Mouse (Mus musculus) cerebellum, adult 2 months (tissue): ENCODE results near the gene Hist1h4k. TPM values are rescaled to one million over a fixed set of nuclear protein-coding genes. Genes with fewer than 3 reads are reported as not detected.
"Not testable (repeated sequence)": the region's sequence is repeated elsewhere in the genome, so short reads cannot be mapped to it uniquely, and the experiment has no call there.

Experiments used
- DNase-seq, 2 experiments: peaks; one replicate each; pipeline ENCODE4 v3.0.0; 2021
- H3K27ac ChIP-seq: fragments of 200-500 bp; 2 replicates; pipeline ENCODE4 v1.5.1; 2012; ENCODE audit warnings: low read length, control low read depth, inconsistent platforms; ENCODE audit not compliant: insufficient read depth
- H3K27me3 ChIP-seq: fragments of 200-500 bp; 2 replicates; pipeline ENCODE4 v1.6.1; 2012; ENCODE audit warnings: inconsistent platforms, mild to moderate bottlenecking, low read length, moderate library complexity; ENCODE audit not compliant: control insufficient read depth, insufficient read depth
- H3K4me1 ChIP-seq: fragments of 200-500 bp; 2 replicates; pipeline ENCODE4 v1.6.1; 2011; ENCODE audit warnings: low read length; ENCODE audit not compliant: control insufficient read depth, insufficient read depth
- H3K4me3 ChIP-seq: fragments of 200-500 bp; replicated peaks from 2 replicates; pipeline ENCODE3; 2011; ENCODE audit warnings: mild to moderate bottlenecking, low read depth, low read length, control low read depth; ENCODE audit not compliant: insufficient read depth
- CTCF ChIP-seq: fragments of 200-500 bp; IDR thresholded peaks from 2 replicates; pipeline ENCODE4 v1.5.1; 2011; ENCODE audit warnings: low read depth, mild to moderate bottlenecking, control low read depth, low read length, moderate library complexity, borderline replicate concordance; ENCODE audit not compliant: insufficient read depth
- POLR2A ChIP-seq: fragments of 200-500 bp; IDR thresholded peaks from 2 replicates; pipeline ENCODE4 v1.6.1; 2011; ENCODE audit warnings: low read length, control low read depth, borderline replicate concordance; ENCODE audit not compliant: insufficient read depth
- WGBS: fragments of 180-500 bp; shearing (Covaris S2); methylation state at CpG from one replicate; pipeline ENCODE4 v1.1.7; 2018; 5-methylcytosine and 5-hydroxymethylcytosine counted together
- polyA plus RNA-seq: library from polyadenylated mRNA; depleted of rRNA; stranded (reverse); fragments of >200 nt; gene quantifications from 2 replicates; pipeline ENCODE4 v1.2.3, GENCODE M21; 2012; rRNA removed

Hist1h4k gene
- polyA plus RNA-seq: 16.9 and 17.5 TPM in 2 replicates

DNA sequence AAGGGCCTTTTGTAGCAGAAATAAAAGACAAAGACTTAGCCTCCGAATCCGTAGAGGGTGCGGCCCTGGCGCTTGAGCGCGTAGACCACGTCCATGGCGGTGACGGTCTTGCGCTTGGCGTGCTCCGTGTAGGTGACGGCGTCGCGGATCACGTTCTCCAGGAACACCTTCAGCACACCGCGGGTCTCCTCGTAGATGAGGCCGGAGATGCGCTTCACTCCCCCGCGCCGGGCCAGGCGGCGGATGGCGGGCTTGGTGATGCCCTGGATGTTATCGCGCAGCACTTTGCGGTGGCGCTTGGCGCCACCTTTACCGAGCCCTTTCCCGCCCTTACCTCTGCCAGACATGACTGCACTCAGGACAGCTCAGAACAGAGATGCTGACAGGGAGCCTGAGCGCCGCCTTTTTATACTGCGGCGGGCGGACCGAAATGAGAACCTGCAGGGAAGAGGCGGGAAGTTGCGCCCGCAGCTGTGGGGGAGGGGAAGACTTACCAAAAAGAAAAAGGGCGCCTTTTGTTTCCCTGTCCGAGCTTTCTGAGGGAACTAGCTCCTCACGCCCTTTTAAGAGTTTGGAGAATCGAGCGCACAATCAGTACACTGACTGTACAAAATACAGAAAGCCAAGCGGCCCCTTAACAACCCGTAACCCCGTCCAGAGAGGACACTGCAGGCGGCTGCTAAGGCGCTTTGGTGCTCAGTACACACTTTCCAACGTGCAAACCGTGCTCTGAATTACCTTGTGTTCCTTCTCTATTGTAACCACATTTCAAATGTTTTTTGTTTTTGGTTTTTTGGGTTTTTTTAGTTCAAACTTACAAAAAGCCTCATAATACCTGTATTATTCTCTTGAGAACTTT lies at the start of gene Hist1h4k:
Gene Hist1h4k, minus strand, starts transcription at position 347 of the 859 bp plus-strand sequence.
- peak; percentile 89; the same call in 1 of the 2 replicates for TF ChIP-seq POLR2A
- H3K4me1 ChIP-seq, H3K27me3 ChIP-seq: not testable (repeated sequence)
- Histone ChIP-seq H3K27ac (peak within 1 kb of the TSS; percentile 41; the same call in 1 of the 2 replicates), H3K4me3 (peak within 1 kb of the TSS; percentile 59)
- under 1% methylated on average over 50 of the region's 56 CpGs for WGBS
- DNase-seq: peak; percentile 95

- not testable (repeated sequence) for H3K27ac ChIP-seq, H3K27me3 ChIP-seq, DNase-seq, H3K4me1 ChIP-seq, H3K4me3 ChIP-seq
These were observed 46.9 kb upstream of the Hist1h4k start for GRCm38 (mm10) chr13:21797163-21797562.

- 0 out of 2 replicates have a peak, but pooled peaks cover under 1% of the 10 kb centered on the region for H3K4me1 ChIP-seq
- no peak for DNase-seq
- TF ChIP-seq POLR2A (no peak), CTCF (no peak)
- no peak overlapping the region for H3K4me3 ChIP-seq
- H3K27me3 ChIP-seq: no peaks in the 10 kb centered on the region
- H3K27ac ChIP-seq: no peak overlapping the region
- WGBS: 94% methylated on average over 7 of the region's 7 CpGs
These were observed 45.3 kb upstream of the Hist1h4k start for GRCm38 (mm10) chr13:21795584-21795983.

DNA sequence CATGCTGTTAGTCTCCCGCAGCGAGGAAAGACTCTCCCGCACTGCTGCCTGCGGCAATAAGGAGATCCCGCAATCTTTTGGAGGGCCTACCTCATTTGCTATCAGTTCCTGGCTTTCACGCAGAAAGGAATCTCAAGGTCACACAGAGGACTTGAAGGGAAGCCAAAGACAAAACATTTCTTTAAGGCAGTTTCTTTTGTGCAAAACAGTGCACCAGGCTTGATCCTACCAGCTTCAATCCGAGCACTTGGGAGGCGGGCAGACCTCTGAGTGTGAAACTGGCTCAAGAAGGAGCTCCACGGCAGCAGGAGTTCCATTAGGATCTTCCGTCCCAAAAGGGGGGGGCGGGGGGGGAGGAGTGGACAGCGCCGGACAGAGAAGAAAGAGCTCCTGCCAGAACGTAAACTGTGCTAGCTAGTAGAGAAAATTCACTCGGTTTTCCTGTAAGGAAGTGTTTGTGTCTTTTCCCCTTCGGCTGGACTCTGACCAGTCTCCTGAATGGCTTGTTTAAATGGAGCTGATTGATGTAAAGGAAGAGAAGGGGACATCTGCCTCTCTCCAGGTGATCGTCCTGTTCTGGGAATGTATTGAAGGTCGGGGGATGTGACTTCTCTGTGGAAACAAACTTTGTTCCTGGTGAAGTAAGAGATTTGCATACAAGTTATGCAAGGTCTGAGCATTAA lies 40.4 kb upstream of the Hist1h4k start:
- WGBS: 6% methylated on average over 18 of the region's 18 CpGs

DNA sequence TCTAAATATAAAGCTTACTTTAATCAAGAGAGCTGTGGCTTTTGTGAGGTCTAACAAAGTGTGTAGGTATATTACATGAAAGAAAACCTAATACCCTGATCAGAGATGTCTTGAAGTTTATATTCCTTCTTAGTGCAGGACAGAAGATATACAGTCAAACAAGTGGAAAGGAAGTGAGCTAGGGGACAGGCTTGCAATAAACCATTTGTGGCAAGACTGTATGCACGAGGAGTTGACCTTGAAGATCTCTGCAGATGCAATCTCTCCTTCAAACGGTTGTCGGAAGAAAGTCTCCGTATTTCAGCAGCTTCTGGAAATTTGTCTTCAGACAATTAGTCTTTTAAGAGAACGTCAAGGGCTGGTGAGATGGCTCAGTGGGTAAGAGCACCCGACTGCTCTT lies 39.6 kb upstream of the Hist1h4k start:
- no peak overlapping the region for H3K27ac ChIP-seq
- WGBS: 81% methylated on average over 6 of the region's 6 CpGs

More for the DNA sequence above, 40.4 kb upstream of the Hist1h4k start:
- DNase-seq: peak in 1 of 2 experiments; percentile 16
- H3K4me1 ChIP-seq: 0 out of 2 replicates have a peak, but pooled peaks cover 2% of the 10 kb centered on the region
- TF ChIP-seq CTCF (no peak), POLR2A (no peak)
- H3K27ac ChIP-seq: no peak overlapping the region
- no peaks in the 10 kb centered on the region for H3K27me3 ChIP-seq
- no peak overlapping the region for H3K4me3 ChIP-seq

DNA sequence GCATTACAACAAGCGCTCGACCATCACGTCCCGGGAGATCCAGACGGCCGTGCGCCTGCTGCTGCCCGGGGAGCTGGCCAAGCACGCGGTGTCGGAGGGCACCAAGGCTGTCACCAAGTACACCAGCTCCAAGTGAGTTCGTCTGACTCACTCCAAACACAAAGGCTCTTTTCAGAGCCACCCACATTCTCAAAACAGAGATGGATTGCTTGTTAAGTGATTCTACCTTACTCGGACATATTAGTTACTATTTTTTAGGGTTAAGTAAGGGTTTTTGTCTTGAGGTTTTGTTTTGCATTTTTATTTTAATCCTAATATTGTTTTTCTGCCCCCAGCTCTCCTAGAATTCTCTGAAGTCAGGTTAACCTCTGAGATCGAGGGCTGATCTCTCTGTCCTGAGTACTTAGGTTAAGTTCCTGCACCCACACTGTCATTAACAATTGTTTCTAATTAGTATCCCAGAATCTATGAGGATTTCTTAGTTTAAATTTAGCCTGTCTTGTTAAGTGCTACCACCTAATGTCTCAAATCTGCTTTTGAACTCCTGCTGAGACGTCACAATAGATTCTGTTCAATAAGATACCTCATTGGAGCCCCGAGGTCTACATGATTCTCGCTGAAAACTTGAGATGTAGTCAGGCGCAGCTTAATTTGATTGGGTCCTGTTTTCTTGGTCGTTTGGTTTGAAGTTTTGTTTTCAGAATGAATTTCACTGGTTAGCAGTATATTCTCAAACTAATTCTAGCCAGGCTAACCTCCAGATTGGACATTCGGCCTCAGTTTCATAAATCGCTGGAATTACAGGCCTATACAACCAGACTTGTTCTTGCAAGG lies 37.7 kb upstream of the Hist1h4k start:
- no peaks in the 10 kb centered on the region for H3K27me3 ChIP-seq
- WGBS: 26% methylated on average over 15 of the region's 21 CpGs
- TF ChIP-seq CTCF (no peak), POLR2A (no peak)
- no peak overlapping the region for H3K4me3 ChIP-seq
- DNase-seq: peak; percentile 13 to 14
- 0 out of 2 replicates have a peak, but pooled peaks cover 2% of the 10 kb centered on the region for H3K4me1 ChIP-seq
- no peak overlapping the region for H3K27ac ChIP-seq

More for the DNA sequence above, 39.6 kb upstream of the Hist1h4k start:
- H3K4me1 ChIP-seq: 0 out of 2 replicates have a peak, but pooled peaks cover 2% of the 10 kb centered on the region
- no peak for DNase-seq
- no peak for TF ChIP-seq CTCF
- TF ChIP-seq POLR2A: no peak
- no peak overlapping the region for H3K4me3 ChIP-seq
- H3K27me3 ChIP-seq: no peaks in the 10 kb centered on the region

DNA sequence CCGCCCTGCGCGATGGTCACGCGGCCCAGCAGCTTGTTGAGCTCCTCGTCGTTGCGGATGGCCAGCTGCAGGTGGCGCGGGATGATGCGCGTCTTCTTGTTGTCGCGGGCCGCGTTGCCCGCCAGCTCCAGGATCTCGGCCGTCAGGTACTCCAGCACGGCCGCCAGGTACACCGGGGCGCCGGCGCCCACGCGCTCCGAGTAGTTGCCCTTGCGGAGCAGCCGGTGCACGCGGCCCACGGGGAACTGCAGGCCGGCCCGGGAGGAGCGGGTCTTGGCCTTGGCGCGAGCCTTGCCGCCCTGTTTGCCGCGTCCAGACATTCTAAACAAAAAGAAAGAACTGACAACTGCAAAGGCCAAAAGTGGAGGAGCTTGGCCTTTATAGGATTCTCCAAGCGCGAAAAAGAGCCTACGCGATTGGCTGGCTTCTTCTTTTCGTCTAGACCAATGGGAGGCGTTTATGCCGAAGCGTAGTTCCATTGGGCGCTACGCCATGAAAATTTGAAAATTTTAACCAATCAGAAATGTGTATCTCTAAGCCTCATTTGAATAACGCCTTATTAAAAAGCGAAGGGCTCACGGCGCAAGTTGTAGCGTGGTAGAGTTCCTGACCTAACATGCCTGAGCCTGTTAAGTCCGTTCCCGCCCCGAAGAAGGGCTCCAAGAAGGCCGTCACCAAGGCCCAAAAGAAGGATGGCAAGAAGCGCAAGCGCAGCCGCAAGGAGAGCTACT lies 36.8 kb upstream of the Hist1h4k start, which contains the start of the genes Hist1h2an and Hist1h2bp:
Gene Hist1h2an, minus strand, starts transcription at position 320 of the 731 bp plus-strand sequence.
Gene Hist1h2bp, plus strand, starts transcription at position 563 of the 731 bp plus-strand sequence.
- not testable (repeated sequence) for H3K27ac ChIP-seq, H3K4me1 ChIP-seq, H3K27me3 ChIP-seq
- peak; percentile 91 to 96 for DNase-seq
- peak within 1 kb of the TSS; percentile 32 for H3K4me3 ChIP-seq
- WGBS: under 1% methylated on average over 39 of the region's 63 CpGs
